Mouse (Mus musculus) spleen, adult 2 months (tissue): ENCODE data around the gene Lingo2. TPM values are rescaled to one million over a fixed set of nuclear protein-coding genes. Genes with fewer than 3 reads are reported as not detected.

Experiments
- DNase-seq, 2 experiments: peaks; one replicate each; pipeline versions ENCODE4 v3.0.0 to v3.0.0-alpha.2; 2012 to 2021; ENCODE audit warnings: low spot score in 2 of 2, low read depth in 1 of 2
- H3K27ac ChIP-seq: fragments of 200-500 bp; 2 replicates; pipeline ENCODE4 v1.5.1; 2012; ENCODE audit warnings: low read length, inconsistent platforms; ENCODE audit not compliant: insufficient read depth
- H3K27me3 ChIP-seq: fragments of 200-500 bp; 2 replicates; pipeline ENCODE4 v1.6.1; 2012; ENCODE audit warnings: mild to moderate bottlenecking, moderate library complexity, low read length, inconsistent platforms; ENCODE audit not compliant: control insufficient read depth, insufficient read depth
- H3K36me3 ChIP-seq: fragments of 200-500 bp; 2 replicates; pipeline ENCODE4 v1.6.1; 2012; ENCODE audit warnings: mild to moderate bottlenecking, low read length, inconsistent platforms; ENCODE audit not compliant: control insufficient read depth, insufficient read depth
- H3K4me1 ChIP-seq: fragments of 200-500 bp; 2 replicates; pipeline ENCODE4 v1.6.1; 2011; ENCODE audit warnings: inconsistent platforms; ENCODE audit not compliant: control insufficient read depth, insufficient read depth, insufficient read length
- H3K4me3 ChIP-seq: fragments of 200-500 bp; 2 replicates; pipeline ENCODE4 v1.5.1; 2011; ENCODE audit warnings: mild to moderate bottlenecking, inconsistent platforms; ENCODE audit not compliant: insufficient read depth, insufficient read length; ENCODE audit errors: extremely low read depth
- CTCF ChIP-seq: fragments of 200-500 bp; IDR thresholded peaks from 2 replicates; pipeline ENCODE4 v1.5.1; 2011; ENCODE audit warnings: mild to moderate bottlenecking, inconsistent platforms; ENCODE audit not compliant: insufficient read depth, insufficient read length, insufficient replicate concordance; ENCODE audit errors: extremely low read depth
- POLR2A ChIP-seq: fragments of 200-500 bp; IDR thresholded peaks from 2 replicates; pipeline ENCODE4 v1.6.1; 2011; ENCODE audit warnings: low read depth, low read length, inconsistent platforms
- WGBS: fragments of 180-500 bp; shearing (Covaris S2); methylation state at CpG from one replicate; pipeline ENCODE4 v1.1.7; 2018; 5-methylcytosine and 5-hydroxymethylcytosine counted together
- polyA plus RNA-seq: library from polyadenylated mRNA; depleted of rRNA; stranded (reverse); fragments of >200 nt; gene quantifications from 2 replicates; pipeline ENCODE4 v1.2.3, GENCODE M21; 2012

The Lingo2 gene
- polyA plus RNA-seq, 1 experiment = 0.02 TPM

DNA sequence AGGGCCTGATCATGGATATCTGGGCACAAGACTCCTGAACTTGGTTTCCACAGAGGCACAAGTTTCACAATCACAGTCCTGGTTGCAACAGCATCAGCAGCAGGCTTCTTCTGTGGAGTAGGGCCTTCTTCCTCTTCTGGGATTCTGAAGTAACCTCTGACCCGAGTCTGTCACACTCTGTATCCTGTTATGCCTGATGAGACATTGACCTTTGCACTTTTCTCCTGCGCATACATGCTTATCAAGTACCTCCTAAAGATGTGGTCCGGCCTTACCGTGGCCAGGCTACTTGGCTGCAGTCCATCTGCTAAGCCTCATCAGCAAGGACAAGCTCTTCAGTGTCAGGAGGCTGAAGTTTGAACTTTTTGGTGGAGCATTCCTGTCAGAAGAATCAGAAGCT, 937.4 kb downstream of the Lingo2 start:
- Histone ChIP-seq H3K4me3 (no peak overlapping the region), H3K4me1 (no peaks in the 10 kb centered on the region), H3K27ac (no peak overlapping the region), H3K27me3 (no peaks in the 10 kb centered on the region), H3K36me3 (no peaks in the 10 kb centered on the region)
- DNase-seq = no peak
- 69% methylated on average over 4 of the region's 4 CpGs for WGBS
- no peak for TF ChIP-seq CTCF
- TF ChIP-seq POLR2A = no peak

GRCm38 (mm10) chr4:35992005-35992763, 959.4 kb downstream of the Lingo2 start:
- no peak overlapping the region for H3K4me3 ChIP-seq
- H3K27ac ChIP-seq = no peak overlapping the region
- no peaks in the 10 kb centered on the region for H3K27me3 ChIP-seq
- TF ChIP-seq CTCF (no peak), POLR2A (no peak)
- H3K4me1 ChIP-seq = no peaks in the 10 kb centered on the region
- WGBS = 78% methylated on average over 2 of the region's 2 CpGs
- no peaks in the 10 kb centered on the region for H3K36me3 ChIP-seq
- DNase-seq = no peak

DNA sequence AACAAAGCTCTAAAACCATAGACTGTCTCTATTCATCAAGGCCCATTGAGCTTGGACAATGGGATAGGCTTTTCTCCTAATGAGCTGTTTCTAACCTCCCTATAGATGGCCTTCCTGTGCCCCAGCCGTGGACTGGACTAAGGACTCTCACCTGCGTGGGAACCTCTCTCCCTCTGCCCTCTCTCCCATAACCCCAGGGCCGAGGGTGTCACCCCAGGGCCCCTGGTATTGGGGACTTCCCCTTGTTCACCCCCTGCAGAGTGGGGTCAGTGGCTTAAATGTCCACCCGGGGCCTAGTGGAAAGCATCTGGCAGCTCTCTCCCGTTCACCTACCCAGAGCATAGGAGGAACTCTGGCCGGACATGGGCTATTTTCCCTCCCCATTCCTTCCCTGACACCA, 965.5 kb downstream of the Lingo2 start:
- 89% methylated on average over 6 of the region's 6 CpGs for WGBS
- DNase-seq = no peak
- TF ChIP-seq CTCF (no peak), POLR2A (no peak)

DNA sequence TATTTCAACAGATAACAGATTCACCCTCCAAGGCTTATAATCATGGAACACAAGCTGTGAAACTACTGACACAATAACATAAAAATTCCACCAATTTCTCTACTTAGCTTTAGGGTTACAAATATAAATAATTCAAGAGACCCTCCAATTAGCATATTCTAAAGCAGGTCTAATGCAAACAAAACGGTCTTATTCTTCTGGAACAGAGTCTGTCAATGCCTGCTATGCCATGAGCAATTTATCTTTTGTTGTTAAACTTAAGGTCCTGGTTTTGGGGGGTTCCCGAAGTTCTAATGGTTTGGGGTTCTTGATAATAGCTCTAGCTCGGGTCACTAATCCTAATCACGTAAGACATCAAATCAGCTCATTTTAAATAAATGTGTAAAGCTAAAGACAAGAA, 988.0 kb downstream of the Lingo2 start:
- WGBS = 79% methylated on average over 4 of the region's 4 CpGs
- H3K4me3 ChIP-seq = no peak overlapping the region
- H3K27me3 ChIP-seq = no peaks in the 10 kb centered on the region
- no peak for DNase-seq
- H3K27ac ChIP-seq = no peak overlapping the region
- no peaks in the 10 kb centered on the region for H3K4me1 ChIP-seq
- H3K36me3 ChIP-seq = no peaks in the 10 kb centered on the region
- TF ChIP-seq POLR2A (no peak), CTCF (no peak)

More for the DNA sequence above, 965.5 kb downstream of the Lingo2 start:
- Histone ChIP-seq H3K4me1 (no peaks in the 10 kb centered on the region), H3K27me3 (no peaks in the 10 kb centered on the region), H3K36me3 (no peaks in the 10 kb centered on the region), H3K4me3 (no peak overlapping the region), H3K27ac (no peak overlapping the region)

- no peaks in the 10 kb centered on the region for H3K27me3 ChIP-seq
- no peak for DNase-seq
- no peaks in the 10 kb centered on the region for H3K4me1 ChIP-seq
- no peaks in the 10 kb centered on the region for H3K36me3 ChIP-seq
- H3K27ac ChIP-seq = no peak overlapping the region
- no peak overlapping the region for H3K4me3 ChIP-seq
- TF ChIP-seq POLR2A = no peak
- TF ChIP-seq CTCF = no peak
These were observed 999.7 kb downstream of the Lingo2 start for GRCm38 (mm10) chr4:35951894-35952293.

DNA sequence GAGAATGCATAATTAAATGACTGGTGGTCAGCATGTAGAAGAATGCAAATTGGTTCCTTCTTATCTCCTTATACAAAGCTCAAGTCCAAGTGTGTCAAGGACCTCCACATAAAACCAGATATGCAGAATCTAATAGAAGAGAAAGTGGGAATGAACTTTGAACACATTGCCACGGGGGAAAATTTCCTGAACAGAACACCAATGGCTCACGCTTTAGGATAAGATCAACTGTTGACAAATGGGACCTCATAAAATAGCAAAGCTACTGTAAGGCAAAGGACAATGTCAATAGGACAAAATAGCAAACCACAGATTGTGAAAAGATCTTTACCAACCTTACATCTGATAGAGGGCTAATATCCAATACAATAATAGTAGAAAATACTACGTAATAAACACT, 1000.3 kb downstream of the Lingo2 start:
- H3K4me3 ChIP-seq = no peak overlapping the region
- no peaks in the 10 kb centered on the region for H3K4me1 ChIP-seq
- TF ChIP-seq POLR2A (no peak), CTCF (no peak)
- 83% methylated on average over 3 of the region's 3 CpGs for WGBS
- H3K27ac ChIP-seq = no peak overlapping the region
- H3K36me3 ChIP-seq = no peaks in the 10 kb centered on the region
- no peaks in the 10 kb centered on the region for H3K27me3 ChIP-seq
- no peak for DNase-seq

- Histone ChIP-seq H3K27ac (no peak overlapping the region), H3K4me1 (no peaks in the 10 kb centered on the region), H3K4me3 (no peak overlapping the region), H3K27me3 (no peaks in the 10 kb centered on the region), H3K36me3 (no peaks in the 10 kb centered on the region)
- 59% methylated on average over 4 of the region's 4 CpGs for WGBS
- TF ChIP-seq CTCF (no peak), POLR2A (no peak)
- DNase-seq = no peak
These were observed 1017.4 kb downstream of the Lingo2 start for GRCm38 (mm10) chr4:35934056-35934661.
